Comparison of ENCODE assay signal across 13 mouse cellular contexts in the genomic region with DNA sequence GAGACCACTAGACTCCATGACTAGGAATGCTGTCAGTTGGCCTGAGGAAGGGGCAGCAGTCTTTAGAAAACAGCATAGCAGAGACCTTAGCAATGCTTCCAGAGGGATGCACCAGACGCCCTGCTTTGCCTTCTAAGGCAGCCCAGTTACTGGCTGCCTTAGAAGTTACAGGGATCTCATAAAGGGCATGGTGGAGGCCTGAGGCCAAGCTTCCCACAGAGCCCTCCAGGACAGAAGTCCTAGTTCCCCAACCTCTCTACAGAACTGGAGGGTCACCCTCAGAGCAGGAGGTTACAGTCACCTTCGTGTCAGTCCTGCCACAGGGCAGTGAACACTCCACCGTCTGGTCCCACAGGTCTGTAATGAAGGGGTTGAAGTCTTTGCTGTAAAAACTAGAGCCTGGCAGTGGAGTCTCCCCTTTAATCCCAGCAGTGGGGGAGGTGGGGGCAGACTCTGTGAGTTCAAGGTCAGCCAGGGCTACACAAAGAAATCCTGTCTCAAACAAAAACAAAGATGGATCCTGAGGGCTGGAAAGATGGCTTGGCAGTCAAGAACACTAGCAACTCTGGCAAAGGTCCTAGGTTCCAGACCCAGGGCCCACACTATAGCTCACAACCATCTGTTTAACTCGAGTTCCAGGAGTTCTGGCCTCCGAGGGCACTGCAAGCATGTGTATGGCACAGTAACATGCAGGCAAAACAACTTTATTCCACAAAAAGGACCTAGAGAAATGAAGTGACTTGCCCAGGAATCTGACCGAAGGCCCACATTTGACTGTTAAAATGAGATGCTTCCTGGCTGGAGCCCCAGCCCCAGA. TPM values are rescaled to one million over a fixed set of nuclear protein-coding genes. Genes with fewer than 3 reads are reported as not detected.
A peak's percentile ranks its signal among the peaks of the same experiment; 100 is the strongest.
DNase-seq lines count a peak whose midpoint lies in the region; ATAC-seq and TF ChIP-seq lines count a peak whose summit lies in the region.
"Had no signal": no experiment of that assay in that cellular context is flagged by ENCODE, and none has a peak within 500 bp of the region (broad histone marks: within the 10 kb centered on the region; RNA-seq: fewer than 3 reads in every experiment).

No protein-coding gene starts in this region.

- dilution Hi-C loops in CH12.LX (cut with MboI; ENCODE audit: extremely low pct_ligation_motif_present, extremely low pct_unique_long_range_greater_than_20kb, low sequenced_read_pairs) = no loop called here

- H3K4me3 ChIP-seq in lung, adult 2 months (replicated peaks; ENCODE audit: extremely low read depth, low read depth, low read length) = no peak overlapping the region
- no peak overlapping the region for H3K4me3 ChIP-seq in CH12.LX (replicated peaks in 1 of 3; ENCODE audit: low read depth in 2 of 3, low read length in 2 of 3, poor library complexity in 1 of 3)
- no peak overlapping the region for H3K4me3 ChIP-seq in liver, embryonic 14.5 days (ENCODE audit: insufficient read depth in 1 of 2, low read depth in 2 of 2, low read length in 2 of 2)
- no peak overlapping the region for H3K4me3 ChIP-seq in midbrain, postnatal 0 days (ENCODE audit: low read depth, low read length)
- no peak overlapping the region for H3K4me3 ChIP-seq in hindbrain, embryonic 12.5 days

- WGBS in lung, adult 2 months = 54% methylated on average over 6 of the region's 6 CpGs
- WGBS in liver, embryonic 14.5 days (ENCODE audit: insufficient replicate concordance) = 59% methylated on average over 6 of the region's 6 CpGs
- 80% methylated on average over 6 of the region's 6 CpGs for WGBS in midbrain, postnatal 0 days
- 72% methylated on average over 6 of the region's 6 CpGs for WGBS in hindbrain, embryonic 12.5 days

- no peaks in the 10 kb centered on the region for H3K9me3 ChIP-seq in CH12.LX (replicated peaks; ENCODE audit: low read length)
- H3K9me3 ChIP-seq in liver, embryonic 14.5 days (ENCODE audit: control insufficient read depth, low read length) = no peaks in the 10 kb centered on the region
- no peaks in the 10 kb centered on the region for H3K9me3 ChIP-seq in midbrain, postnatal 0 days (ENCODE audit: low read length)
- H3K9me3 ChIP-seq in hindbrain, embryonic 12.5 days (replicated peaks) = no peaks in the 10 kb centered on the region

- TF ChIP-seq CTCF in lung, adult 2 months (IDR thresholded peaks at IDR 0.05; ENCODE audit: insufficient read depth, low read length) = no peak
- no peak for TF ChIP-seq CTCF in CH12.LX (conservative IDR thresholded peaks at IDR 0.05 in 1 of 2, IDR thresholded peaks at IDR 0.05 in 1 of 2; ENCODE audit: low read depth in 2 of 2, low read length in 2 of 2)
- TF ChIP-seq CTCF in liver, embryonic 14.5 days (IDR thresholded peaks at IDR 0.05; ENCODE audit: low read depth) = no peak
- TF ChIP-seq CTCF in midbrain, postnatal 0 days (IDR thresholded peaks at IDR 0.05) = no peak

- H3K4me1 ChIP-seq in lung, adult 2 months (ENCODE audit: control insufficient read depth, insufficient read depth, low read length) = peaks cover 19% of the 10 kb centered on the region
- peaks cover 24 to 94% of the 10 kb centered on the region in 2 experiments for H3K4me1 ChIP-seq in CH12.LX (ENCODE audit: control insufficient read depth in 1 of 2, insufficient read depth in 2 of 2)
- peaks cover 16 to 35% of the 10 kb centered on the region in 2 experiments for H3K4me1 ChIP-seq in liver, embryonic 14.5 days (replicated peaks; ENCODE audit: control insufficient read depth in 2 of 2, insufficient read depth in 2 of 2, low read length in 1 of 2)
- 0 out of 2 replicates have a peak, but pooled peaks cover under 1% of the 10 kb centered on the region for H3K4me1 ChIP-seq in midbrain, postnatal 0 days (ENCODE audit: insufficient read depth, low read length)
- H3K4me1 ChIP-seq in hindbrain, embryonic 12.5 days = peaks cover 2% of the 10 kb centered on the region

- TF ChIP-seq EP300 in CH12.LX (IDR thresholded peaks at IDR 0.05; ENCODE audit: low read length) = no peak
- no peak; the same call in none of the 2 replicates for TF ChIP-seq EP300 in liver, embryonic 14.5 days (IDR thresholded peaks at IDR 0.05; ENCODE audit: low read depth)

- in situ Hi-C loops in CH12.LX (cut with MboI; ENCODE audit: low pct_ligation_motif_present, low pct_unique_long_range_greater_than_20kb, low sequenced_read_pairs) = no loop called here

- no peak overlapping the region for H3K9ac ChIP-seq in CH12.LX (ENCODE audit: insufficient read depth, low read depth)
- no peak overlapping the region for H3K9ac ChIP-seq in liver, embryonic 14.5 days (replicated peaks)
- H3K9ac ChIP-seq in midbrain, postnatal 0 days (replicated peaks; ENCODE audit: low read length, poor library complexity, severe bottlenecking) = no peak overlapping the region
- no peak overlapping the region for H3K9ac ChIP-seq in hindbrain, embryonic 12.5 days

- no peak overlapping the region for H3K4me2 ChIP-seq in CH12.LX (ENCODE audit: insufficient read depth, low read depth, poor library complexity, severe bottlenecking)
- no peak overlapping the region for H3K4me2 ChIP-seq in liver, embryonic 14.5 days (ENCODE audit: low read depth)
- H3K4me2 ChIP-seq in midbrain, postnatal 0 days (ENCODE audit: low read depth, low read length, poor library complexity, severe bottlenecking) = no peak overlapping the region
- H3K4me2 ChIP-seq in hindbrain, embryonic 12.5 days (replicated peaks) = no peak overlapping the region

- no peaks in the 10 kb centered on the region for H3K27me3 ChIP-seq in CH12.LX (replicated peaks)
- no peaks in the 10 kb centered on the region for H3K27me3 ChIP-seq in liver, embryonic 14.5 days (ENCODE audit: control insufficient read depth, insufficient read depth, low read length)
- H3K27me3 ChIP-seq in midbrain, postnatal 0 days (ENCODE audit: insufficient read depth, low read length) = no peaks in the 10 kb centered on the region
- H3K27me3 ChIP-seq in hindbrain, embryonic 12.5 days = no peaks in the 10 kb centered on the region

- H3K79me2 ChIP-seq in CH12.LX (replicated peaks; ENCODE audit: control insufficient read depth, extremely low read depth, insufficient read depth, poor library complexity, severe bottlenecking) = peaks cover 6% of the 10 kb centered on the region; the same call in 1 of the 2 replicates

- peak; percentile 75; the same call in 1 of the 2 replicates for TF ChIP-seq POLR2A in lung, adult 2 months (IDR thresholded peaks at IDR 0.05; ENCODE audit: borderline replicate concordance, extremely low read depth, low read depth, low read length)
- TF ChIP-seq POLR2A in CH12.LX (IDR thresholded peaks at IDR 0.05; ENCODE audit: low read depth, low read length) = peak; percentile 16; the same call in 1 of the 2 replicates

- DNase-seq in lung, adult 2 months = no peak
- no peak for DNase-seq in lung, postnatal 10 days
- DNase-seq in CH12.LX (ENCODE audit: extremely low read depth) (peak; percentile 29), ZHBTc4 (ENCODE audit: low read depth, low spot score) (peak; percentile 44)
- DNase-seq in liver, embryonic 14.5 days (ENCODE audit: low read depth in 3 of 3, low spot score in 3 of 3) = no peak
- DNase-seq in midbrain, postnatal 0 days (ENCODE audit: low spot score) = no peak
- DNase-seq in adrenal gland, adult 8-10 months = no peak
- DNase-seq: adrenal gland, adult 2 months; kidney, adult 11 months had no signal

- H3K36me3 ChIP-seq in CH12.LX (replicated peaks in 1 of 2; ENCODE audit: control insufficient read depth in 1 of 2, insufficient read depth in 1 of 2, low read length in 1 of 2) = peaks cover 44 to 83% of the 10 kb centered on the region in 2 experiments
- H3K36me3 ChIP-seq in liver, embryonic 14.5 days (replicated peaks; ENCODE audit: control insufficient read depth, insufficient read depth, low read depth) = peaks cover 42% of the 10 kb centered on the region
- H3K36me3 ChIP-seq in midbrain, postnatal 0 days (ENCODE audit: insufficient read depth, low read length) = 0 out of 2 replicates have a peak, but pooled peaks cover 3% of the 10 kb centered on the region
- peaks cover 15% of the 10 kb centered on the region; the same call in 1 of the 2 replicates for H3K36me3 ChIP-seq in hindbrain, embryonic 12.5 days

- no peak for TF ChIP-seq RAD21 in CH12.LX (IDR thresholded peaks at IDR 0.05; ENCODE audit: low read depth, low read length)

- ATAC-seq in liver, embryonic 14.5 days (ENCODE audit: insufficient read depth) = peak; percentile 21
- no peak for ATAC-seq in midbrain, postnatal 0 days (ENCODE audit: low FRiP score)
- ATAC-seq in hindbrain, embryonic 12.5 days (ENCODE audit: low FRiP score) = no peak

- no peak overlapping the region for H3K27ac ChIP-seq in CH12.LX (ENCODE audit: insufficient read depth, low read depth)
- H3K27ac ChIP-seq in liver, embryonic 14.5 days = peak overlapping the region; percentile 62
- H3K27ac ChIP-seq in midbrain, postnatal 0 days (ENCODE audit: low read depth, low read length) = no peak overlapping the region
- H3K27ac ChIP-seq in hindbrain, embryonic 12.5 days = no peak overlapping the region
- H3K27ac ChIP-seq: macrophage had no signal

RNA-seq across cellular contexts. Expression of a gene that starts 8.1 kb away (rescaled TPM):
- polyA plus RNA-seq in lung, adult 2 months (2012; rRNA removed) = 467 and 695 TPM in 2 replicates
- total RNA-seq in CH12.LX (2012; rRNA removed) = 94.0 and 131 TPM in 2 replicates
- total RNA-seq in CH12.LX (2014; rRNA removed) = 102 and 131 TPM in 2 replicates
- polyA plus RNA-seq in CH12.LX (2012; ENCODE audit: insufficient read length, low read depth) = 542 and 635 TPM in 2 replicates
- polyA plus RNA-seq in liver, embryonic 14.5 days (2012; rRNA removed) = 329 and 337 TPM in 2 replicates
- polyA plus RNA-seq in liver, embryonic 14.5 days (2014; fragmentation: Nextera tagmentation; extraction: Ambion mirVana) = 556 and 628 TPM in 2 replicates
- 93.0 and 118 TPM in 2 replicates for total RNA-seq in midbrain, postnatal 0 days (2014; rRNA removed)
- polyA plus RNA-seq in midbrain, postnatal 0 days (2015; fragmentation: Nextera tagmentation; extraction: Ambion mirVana) = 99.5 and 99.9 TPM in 2 replicates
- total RNA-seq in adrenal gland, adult 8-10 months (2022) = 100 to 1,000 TPM; 212 to 320 (median 270) TPM
- 123 and 130 TPM in 2 replicates for polyA plus RNA-seq in hindbrain, embryonic 12.5 days (2016; fragmentation: Nextera tagmentation; extraction: Ambion mirVana)

RNA-seq across cellular contexts. Expression of a gene that starts 13.5 kb away (rescaled TPM):
- 8.3 and 15.2 TPM in 2 replicates for polyA plus RNA-seq in lung, adult 2 months (2012; rRNA removed)
- total RNA-seq in CH12.LX (2012; rRNA removed) = 11.8 and 15.6 TPM in 2 replicates
- total RNA-seq in CH12.LX (2014; rRNA removed) = 24.5 and 32.0 TPM in 2 replicates
- 13.9 and 17.8 TPM in 2 replicates for polyA plus RNA-seq in CH12.LX (2012; ENCODE audit: insufficient read length, low read depth)
- 0.58 and 0.64 TPM in 2 replicates for polyA plus RNA-seq in liver, embryonic 14.5 days (2012; rRNA removed)
- 2.0 and 2.3 TPM in 2 replicates for polyA plus RNA-seq in liver, embryonic 14.5 days (2014; fragmentation: Nextera tagmentation; extraction: Ambion mirVana)
- total RNA-seq in midbrain, postnatal 0 days (2014; rRNA removed) = 4.1 and 4.3 TPM in 2 replicates
- polyA plus RNA-seq in midbrain, postnatal 0 days (2015; fragmentation: Nextera tagmentation; extraction: Ambion mirVana) = 2.9 and 3.2 TPM in 2 replicates
- total RNA-seq in adrenal gland, adult 8-10 months (2022) = under 1 TPM; 0.20 to 0.89 (median 0.42) TPM
- polyA plus RNA-seq in hindbrain, embryonic 12.5 days (2016; fragmentation: Nextera tagmentation; extraction: Ambion mirVana) = 5.0 and 8.2 TPM in 2 replicates
- total RNA-seq: heart, postnatal 14 days had no signal

RNA-seq across cellular contexts. Expression of a gene that starts 28.4 kb away (rescaled TPM):
- polyA plus RNA-seq in lung, adult 2 months (2012; rRNA removed) = 5.0 and 7.8 TPM in 2 replicates
- total RNA-seq in CH12.LX (2012; rRNA removed) = not detected in 2 replicates
- not detected in 2 replicates for total RNA-seq in CH12.LX (2014; rRNA removed)
- polyA plus RNA-seq in CH12.LX (2012; ENCODE audit: insufficient read length, low read depth) = 0.13 TPM in 1 of 2 replicates, not detected in the other
- polyA plus RNA-seq in liver, embryonic 14.5 days (2012; rRNA removed) = 0.02 TPM in 1 of 2 replicates, not detected in the other
- not detected in 2 replicates for polyA plus RNA-seq in liver, embryonic 14.5 days (2014; fragmentation: Nextera tagmentation; extraction: Ambion mirVana)
- not detected in 2 replicates for total RNA-seq in midbrain, postnatal 0 days (2014; rRNA removed)
- 0.06 and 0.16 TPM in 2 replicates for polyA plus RNA-seq in midbrain, postnatal 0 days (2015; fragmentation: Nextera tagmentation; extraction: Ambion mirVana)
- total RNA-seq in adrenal gland, adult 8-10 months (2022) = 10 to 100 TPM in 3 of 4 experiments, 1 to 10 TPM in 1; 6.3 to 17.8 (median 14.7) TPM
- polyA plus RNA-seq in hindbrain, embryonic 12.5 days (2016; fragmentation: Nextera tagmentation; extraction: Ambion mirVana) = not detected in 2 replicates
- polyA plus RNA-seq: macrophage; neural tube, embryonic 11.5 days had no signal

RNA-seq across cellular contexts. Expression of a gene that starts 35.6 kb away (rescaled TPM):
- 8.5 and 9.0 TPM in 2 replicates for polyA plus RNA-seq in lung, adult 2 months (2012; rRNA removed)
- total RNA-seq in CH12.LX (2012; rRNA removed) (22.9 and 25.5 TPM in 2 replicates), CH12.LX (2014; rRNA removed) (20.3 and 24.1 TPM in 2 replicates)
- 22.0 and 24.1 TPM in 2 replicates for polyA plus RNA-seq in CH12.LX (2012; ENCODE audit: insufficient read length, low read depth)
- polyA plus RNA-seq in liver, embryonic 14.5 days (2012; rRNA removed) = 6.0 and 9.4 TPM in 2 replicates
- 13.9 and 14.7 TPM in 2 replicates for polyA plus RNA-seq in liver, embryonic 14.5 days (2014; fragmentation: Nextera tagmentation; extraction: Ambion mirVana)
- total RNA-seq in midbrain, postnatal 0 days (2014; rRNA removed) = 3.9 and 7.5 TPM in 2 replicates
- polyA plus RNA-seq in midbrain, postnatal 0 days (2015; fragmentation: Nextera tagmentation; extraction: Ambion mirVana) = 5.7 and 6.5 TPM in 2 replicates
- 10 to 100 TPM in 3 of 4 experiments, 1 to 10 TPM in 1; 8.1 to 14.5 (median 11.3) TPM for total RNA-seq in adrenal gland, adult 8-10 months (2022)
- 13.4 and 15.6 TPM in 2 replicates for polyA plus RNA-seq in hindbrain, embryonic 12.5 days (2016; fragmentation: Nextera tagmentation; extraction: Ambion mirVana)

Comparison
In these comparisons a context has a peak if more than half of its experiments do, and no peak if none do; other contexts are left out.
1. DNase-seq: peak in CH12.LX (single experiment) and ZHBTc4 (single experiment); none in lung, adult 2 months (single experiment), lung, postnatal 10 days (single experiment), liver, embryonic 14.5 days (0 of 3), midbrain, postnatal 0 days (single experiment) and adrenal gland, adult 8-10 months (single experiment).